Comparison of ENCODE assay signal across 10 mouse cellular contexts in the genomic region with DNA sequence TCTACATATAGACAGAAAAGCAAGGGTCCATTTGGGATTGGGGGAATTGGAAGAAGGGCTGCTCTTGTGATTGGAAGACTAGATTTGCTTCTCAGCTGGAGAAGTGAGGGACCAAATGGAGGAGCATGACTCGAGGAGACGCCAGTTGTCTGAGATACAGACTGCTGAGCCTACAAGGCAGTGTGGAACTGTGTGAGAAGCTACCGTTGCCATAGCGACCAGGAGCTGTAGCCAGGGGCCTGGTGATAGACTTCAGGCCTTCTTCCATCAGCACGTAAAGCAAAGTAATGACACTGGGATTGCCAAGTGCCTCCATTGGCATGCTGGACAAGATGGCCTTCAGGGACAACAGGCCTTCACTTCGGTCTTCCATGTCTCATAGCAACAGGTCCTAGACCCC.
"Had no signal": no experiment of that assay in that cellular context is flagged by ENCODE, and none has a peak within 500 bp of the region (broad histone marks: within the 10 kb centered on the region; RNA-seq: fewer than 3 reads in every experiment).

No protein-coding gene starts in this region.

- H3K4me3 ChIP-seq: limb, embryonic 12.5 days; liver, embryonic 13.5 days; neural tube, embryonic 12.5 days had no signal

- H3K27ac ChIP-seq: limb, embryonic 12.5 days; liver, embryonic 13.5 days; neural tube, embryonic 12.5 days; stomach, postnatal 0 days had no signal

- H3K4me1 ChIP-seq: limb, embryonic 12.5 days; liver, embryonic 13.5 days; neural tube, embryonic 12.5 days had no signal

- H3K4me2 ChIP-seq: limb, embryonic 12.5 days; liver, embryonic 13.5 days; neural tube, embryonic 12.5 days had no signal

- H3K9me3 ChIP-seq: limb, embryonic 12.5 days; liver, embryonic 13.5 days; neural tube, embryonic 12.5 days had no signal

- DNase-seq: kidney, postnatal 25 days; layer of hippocampus, adult 9-11 months; layer of hippocampus, postnatal 36 days; liver; liver, embryonic 13.5 days; liver, postnatal 0 days; thymus, postnatal 4 days had no signal

- H3K9ac ChIP-seq: limb, embryonic 12.5 days; liver, embryonic 13.5 days; liver, postnatal 0 days; neural tube, embryonic 12.5 days had no signal

- ATAC-seq: liver, postnatal 0 days had no signal

- H3K27me3 ChIP-seq: limb, embryonic 12.5 days; liver, embryonic 13.5 days; neural tube, embryonic 12.5 days had no signal
